Mouse (Mus musculus) monocyte, adult 2 months (primary cell): ENCODE results near the gene 4932438H23Rik.

Experiments
- DNase-seq, 2 experiments: peaks; one replicate each; pipeline ENCODE4 v3.0.0; 2022; ENCODE audit warnings: low spot score in 2 of 2, low read depth in 1 of 2

4932438H23Rik gene

GRCm38 (mm10) chr16:91095022-91095421, at the start of gene 4932438H23Rik:
Gene 4932438H23Rik, minus strand, starts transcription at chr16:91095122.
- no peak for DNase-seq

GRCm38 (mm10) chr16:91140991-91141630, 46.2 kb upstream of the 4932438H23Rik start:
- DNase-seq: no peak

GRCm38 (mm10) chr16:91140457-91140856, 45.5 kb upstream of the 4932438H23Rik start:
- no peak for DNase-seq

GRCm38 (mm10) chr16:91140056-91140455, 45.1 kb upstream of the 4932438H23Rik start:
- DNase-seq: no peak

- DNase-seq: no peak
Observed at GRCm38 (mm10) chr16:91139481-91139880, 44.6 kb upstream of the 4932438H23Rik start.

GRCm38 (mm10) chr16:91138736-91139135, 43.8 kb upstream of the 4932438H23Rik start:
- DNase-seq: no peak

- no peak for DNase-seq
Observed at GRCm38 (mm10) chr16:91138151-91138550, 43.2 kb upstream of the 4932438H23Rik start.

GRCm38 (mm10) chr16:91136607-91137006, 41.7 kb upstream of the 4932438H23Rik start:
- DNase-seq: no peak

GRCm38 (mm10) chr16:91129916-91130315, 35.0 kb upstream of the 4932438H23Rik start:
- DNase-seq: no peak

- no peak for DNase-seq
Observed at GRCm38 (mm10) chr16:91128431-91128830, 33.5 kb upstream of the 4932438H23Rik start.

GRCm38 (mm10) chr16:91126734-91127524, 32.0 kb upstream of the 4932438H23Rik start:
- no peak for DNase-seq

GRCm38 (mm10) chr16:91124256-91124655, 29.3 kb upstream of the 4932438H23Rik start:
- no peak for DNase-seq

GRCm38 (mm10) chr16:91123821-91124220, 28.9 kb upstream of the 4932438H23Rik start:
- DNase-seq: no peak

GRCm38 (mm10) chr16:91119879-91120278, 25.0 kb upstream of the 4932438H23Rik start:
- no peak for DNase-seq

- DNase-seq: no peak
Observed at GRCm38 (mm10) chr16:91116696-91117095, 21.8 kb upstream of the 4932438H23Rik start.

GRCm38 (mm10) chr16:91116006-91116405, 21.1 kb upstream of the 4932438H23Rik start:
- no peak for DNase-seq

- no peak for DNase-seq
Observed at GRCm38 (mm10) chr16:91110999-91111535, 16.1 kb upstream of the 4932438H23Rik start.

- DNase-seq: no peak
Observed at GRCm38 (mm10) chr16:91107608-91108007, 12.7 kb upstream of the 4932438H23Rik start.

GRCm38 (mm10) chr16:91105481-91106051, 10.6 kb upstream of the 4932438H23Rik start:
- DNase-seq: no peak

- no peak for DNase-seq
Observed at GRCm38 (mm10) chr16:91104821-91105480, 10.0 kb upstream of the 4932438H23Rik start.

- no peak for DNase-seq
Observed at GRCm38 (mm10) chr16:91103386-91103785, 8.5 kb upstream of the 4932438H23Rik start.
